Mouse (Mus musculus) erythroblast, embryonic 14.5 days (primary cell): ENCODE data around the gene Srsf5.

Source experiments
- GATA1 ChIP-seq: IDR thresholded peaks from 2 replicates; pipeline ENCODE4 v1.6.1; 2012; ENCODE audit warnings: low read length, inconsistent platforms, mixed read lengths
- TAL1 ChIP-seq: IDR thresholded peaks from 3 replicates; pipeline ENCODE4 v1.6.1; 2012; ENCODE audit warnings: low read length, inconsistent platforms, mixed read lengths

- TF ChIP-seq GATA1: no peak
- TF ChIP-seq TAL1: no peak
These were observed 672 bp downstream of the Srsf5 start for GRCm38 (mm10) chr12:80945996-80946355.
